Mouse (Mus musculus) retina, adult 2 months (tissue): ENCODE data around the gene Tcp1.

Source experiments
- DNase-seq: peaks from one replicate; pipeline ENCODE4 v3.0.0-alpha.2; 2012; ENCODE audit warnings: low read depth, low spot score

Gene Tcp1

GRCm38 (mm10) chr17:12973851-12974250 is 58.4 kb downstream of the Tcp1 start:
- DNase-seq, result no peak
